12 mouse cellular contexts compared by ENCODE assay signal in the genomic region with DNA sequence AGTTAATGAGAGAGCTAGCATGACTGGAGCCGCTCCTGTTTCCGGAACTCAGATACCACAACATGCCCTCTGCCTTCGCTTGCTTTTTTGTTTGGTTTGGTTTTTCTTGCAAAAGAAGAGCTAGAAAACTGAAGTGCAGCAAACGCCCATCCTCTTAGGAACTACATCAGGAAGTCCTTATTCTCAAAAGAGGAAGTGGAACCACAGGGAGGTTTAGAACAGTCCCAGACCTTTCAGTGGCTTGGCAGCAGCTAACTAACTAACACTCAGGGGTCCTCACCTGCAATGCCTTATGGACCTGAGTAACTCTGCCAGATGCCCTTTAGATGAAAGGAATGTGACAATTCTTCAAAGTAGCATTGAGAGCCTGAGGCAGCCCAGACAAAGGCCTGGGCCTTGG.
A peak's percentile ranks its signal among the peaks of the same experiment; 100 is the strongest.
DNase-seq lines count a peak whose midpoint lies in the region; ATAC-seq and TF ChIP-seq lines count a peak whose summit lies in the region.
"Had no signal": no experiment of that assay in that cellular context is flagged by ENCODE, and none has a peak within 500 bp of the region (broad histone marks: within the 10 kb centered on the region; RNA-seq: fewer than 3 reads in every experiment).

No protein-coding gene starts in this region.

- H3K36me3 ChIP-seq in limb, embryonic 12.5 days, result no peaks in the 10 kb centered on the region
- H3K36me3 ChIP-seq in forebrain, embryonic 15.5 days, result no peaks in the 10 kb centered on the region
- H3K36me3 ChIP-seq: midbrain, embryonic 12.5 days had no signal

- WGBS in lung, adult 2 months, result 51% methylated on average over 4 of the region's 4 CpGs
- WGBS in bone marrow, adult 2 months, result 2% methylated on average over 4 of the region's 4 CpGs
- 84% methylated on average over 4 of the region's 4 CpGs for WGBS in limb, embryonic 12.5 days
- 73% methylated on average over 4 of the region's 4 CpGs for WGBS in forebrain, embryonic 15.5 days

- no peaks in the 10 kb centered on the region for H3K27me3 ChIP-seq in limb, embryonic 12.5 days
- H3K27me3 ChIP-seq in forebrain, embryonic 15.5 days, result no peaks in the 10 kb centered on the region

- no peak overlapping the region for H3K4me3 ChIP-seq in lung, adult 2 months (replicated peaks; ENCODE audit: extremely low read depth, low read depth, low read length)
- H3K4me3 ChIP-seq in bone marrow, adult 2 months (replicated peaks; ENCODE audit: control insufficient read depth, low read depth, low read length), result no peak overlapping the region
- no peak overlapping the region for H3K4me3 ChIP-seq in limb, embryonic 12.5 days (replicated peaks)
- H3K4me3 ChIP-seq in forebrain, embryonic 15.5 days, result no peak overlapping the region
- H3K4me3 ChIP-seq: layer of hippocampus, adult 2 months; midbrain, embryonic 12.5 days had no signal

- ATAC-seq in limb, embryonic 12.5 days (ENCODE audit: insufficient number of reproducible peaks, insufficient read depth, low FRiP score, low TSS enrichment, low read depth), result no peak
- ATAC-seq in megakaryocyte-erythroid progenitor cell, adult 5-6 weeks (replicated peaks; ENCODE audit: low FRiP score, low TSS enrichment, poor library complexity, severe bottlenecking), result no peak
- no peak for ATAC-seq in forebrain, embryonic 15.5 days (replicated peaks)
- ATAC-seq: intestine, postnatal 0 days had no signal

- peak overlapping the region; percentile 20 for H3K27ac ChIP-seq in bone marrow, adult 2 months (ENCODE audit: control insufficient read depth, insufficient read depth, low read depth, low read length, poor library complexity)
- H3K27ac ChIP-seq in limb, embryonic 12.5 days, result 0 out of 2 replicates have a peak overlapping the region, but pooled peaks have one; percentile 45
- H3K27ac ChIP-seq in forebrain, embryonic 15.5 days (replicated peaks), result no peak overlapping the region
- H3K27ac ChIP-seq: layer of hippocampus, adult 2 months; midbrain, embryonic 12.5 days had no signal

- no peaks in the 10 kb centered on the region for H3K9me3 ChIP-seq in limb, embryonic 12.5 days
- no peaks in the 10 kb centered on the region for H3K9me3 ChIP-seq in forebrain, embryonic 15.5 days

- peaks cover 13% of the 10 kb centered on the region for H3K4me1 ChIP-seq in lung, adult 2 months (ENCODE audit: control insufficient read depth, insufficient read depth, low read length)
- no peaks in the 10 kb centered on the region; the same call in 1 of the 2 replicates for H3K4me1 ChIP-seq in bone marrow, adult 2 months (ENCODE audit: control insufficient read depth, insufficient read depth, low read length)
- peaks cover 23% of the 10 kb centered on the region for H3K4me1 ChIP-seq in limb, embryonic 12.5 days (replicated peaks)
- no peaks in the 10 kb centered on the region for H3K4me1 ChIP-seq in forebrain, embryonic 15.5 days

- no peak overlapping the region for H3K9ac ChIP-seq in limb, embryonic 12.5 days (replicated peaks)
- no peak overlapping the region for H3K9ac ChIP-seq in forebrain, embryonic 15.5 days (replicated peaks)
- H3K9ac ChIP-seq: midbrain, embryonic 12.5 days had no signal

- TF ChIP-seq POLR2A in lung, adult 2 months (IDR thresholded peaks at IDR 0.05; ENCODE audit: borderline replicate concordance, extremely low read depth, low read depth, low read length), result no peak
- no peak for TF ChIP-seq POLR2A in bone marrow, adult 2 months (IDR thresholded peaks at IDR 0.05; ENCODE audit: borderline replicate concordance, control insufficient read depth, low read depth, low read length)

- DNase-seq in lung, adult 18-20 months, result peak; percentile 31 to 47
- no peak for DNase-seq in lung, adult 2 months
- peak; percentile 25 to 31 for DNase-seq in monocyte, adult 2 months (ENCODE audit: low read depth in 1 of 2, low spot score in 2 of 2)
- DNase-seq in frontal cortex, adult 2 months (ENCODE audit: extremely low spot score in 1 of 2, low spot score in 1 of 2), result no peak
- DNase-seq: cerebellum, postnatal 25 days had no signal

- TF ChIP-seq CTCF in lung, adult 2 months (IDR thresholded peaks at IDR 0.05; ENCODE audit: insufficient read depth, low read length), result no peak
- TF ChIP-seq CTCF in bone marrow, adult 2 months (IDR thresholded peaks at IDR 0.05; ENCODE audit: control insufficient read depth, insufficient read depth, low read length), result no peak

- no peak overlapping the region for H3K4me2 ChIP-seq in limb, embryonic 12.5 days
- H3K4me2 ChIP-seq in forebrain, embryonic 15.5 days (replicated peaks), result no peak overlapping the region
- H3K4me2 ChIP-seq: midbrain, embryonic 12.5 days had no signal

Comparison
In these comparisons a context has a peak if more than half of its experiments do, and no peak if none do; other contexts are left out.
1. DNase-seq: peak in lung, adult 18-20 months (2 of 2) and monocyte, adult 2 months (2 of 2); none in lung, adult 2 months (single experiment) and frontal cortex, adult 2 months (0 of 2).